Mouse (Mus musculus): ENCODE measurements around the gene Mbnl1. TPM values are rescaled to one million over a fixed set of nuclear protein-coding genes. Genes with fewer than 3 reads are reported as not detected.

The Mbnl1 gene
- polyA plus RNA-seq, 1 experiment from 2014 or later: 33.3 TPM

DNA sequence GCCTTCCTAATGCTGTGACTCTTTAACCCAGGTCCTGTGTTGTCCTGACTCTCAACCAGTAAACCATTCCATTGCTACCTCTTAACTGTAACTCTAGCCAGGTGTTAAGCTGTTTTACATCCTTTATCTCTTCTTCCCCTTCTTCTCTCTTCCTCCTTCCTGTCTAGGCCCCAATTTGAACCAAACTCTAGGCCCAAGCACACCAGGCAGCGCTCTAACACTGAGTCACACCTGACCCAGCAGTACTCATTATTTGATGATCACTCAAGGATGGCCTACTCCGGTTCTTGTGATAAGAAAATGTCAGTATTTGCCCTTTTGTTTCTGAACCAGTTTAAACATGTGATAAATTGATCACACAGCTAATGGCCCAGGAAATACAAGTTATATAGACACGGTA lies 92.6 kb downstream of the Mbnl1 start:
- WGBS: 87% methylated on average over 3 of the region's 3 CpGs
- H3K36me3 ChIP-seq: no peaks in the 10 kb centered on the region
- H3K4me1 ChIP-seq: peaks cover 26% of the 10 kb centered on the region
- H3K27ac ChIP-seq (replicated peaks): no peak overlapping the region
- H3K4me3 ChIP-seq: no peak overlapping the region
- H3K4me2 ChIP-seq (replicated peaks): no peak overlapping the region
- ATAC-seq (ENCODE audit: low FRiP score, low read depth): no peak
- H3K9me3 ChIP-seq: no peaks in the 10 kb centered on the region
- no peak overlapping the region for H3K9ac ChIP-seq (replicated peaks)
- H3K27me3 ChIP-seq: no peaks in the 10 kb centered on the region

DNA sequence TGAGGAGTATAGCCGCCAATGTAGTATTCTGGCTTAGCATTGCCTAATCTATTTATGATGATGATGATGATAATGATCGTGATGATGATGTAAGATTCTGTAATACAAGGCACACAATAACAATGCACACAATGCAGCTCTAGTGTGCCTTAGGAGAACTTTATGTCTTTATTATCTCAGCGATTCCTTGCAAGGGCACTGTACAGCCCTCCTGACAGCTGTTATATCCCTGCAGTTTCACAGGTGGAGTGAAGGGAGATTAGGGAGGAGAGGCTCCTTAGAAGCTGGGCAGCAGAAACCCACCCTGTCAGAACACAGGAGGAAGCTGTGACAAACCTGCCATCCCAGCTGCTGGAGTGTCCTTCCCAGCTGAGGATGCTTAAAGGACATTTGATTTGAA lies 93.3 kb downstream of the Mbnl1 start:
- Histone ChIP-seq H3K4me2 (replicated peaks) (no peak overlapping the region), H3K4me1 (peaks cover 24% of the 10 kb centered on the region), H3K27ac (replicated peaks) (no peak overlapping the region), H3K4me3 (no peak overlapping the region), H3K9me3 (no peaks in the 10 kb centered on the region), H3K9ac (replicated peaks) (no peak overlapping the region), H3K27me3 (no peaks in the 10 kb centered on the region), H3K36me3 (no peaks in the 10 kb centered on the region)
- 91% methylated on average over 3 of the region's 3 CpGs for WGBS
- no peak for ATAC-seq (ENCODE audit: low FRiP score, low read depth)

- WGBS: 62% methylated on average over 1 of the region's 1 CpGs
- no peak overlapping the region for H3K4me3 ChIP-seq
- H3K27me3 ChIP-seq: no peaks in the 10 kb centered on the region
- no peak overlapping the region for H3K9ac ChIP-seq (replicated peaks)
- H3K4me2 ChIP-seq (replicated peaks): no peak overlapping the region
- ATAC-seq (ENCODE audit: low FRiP score, low read depth): 0 out of 2 replicates have a peak, but pooled peaks have one; percentile 20
- H3K27ac ChIP-seq (replicated peaks): no peak overlapping the region
- H3K4me1 ChIP-seq: peaks cover 19% of the 10 kb centered on the region
- no peaks in the 10 kb centered on the region for H3K36me3 ChIP-seq
- no peaks in the 10 kb centered on the region for H3K9me3 ChIP-seq
Measured at GRCm38 (mm10) chr3:60568171-60568684, 95.6 kb downstream of the Mbnl1 start.

DNA sequence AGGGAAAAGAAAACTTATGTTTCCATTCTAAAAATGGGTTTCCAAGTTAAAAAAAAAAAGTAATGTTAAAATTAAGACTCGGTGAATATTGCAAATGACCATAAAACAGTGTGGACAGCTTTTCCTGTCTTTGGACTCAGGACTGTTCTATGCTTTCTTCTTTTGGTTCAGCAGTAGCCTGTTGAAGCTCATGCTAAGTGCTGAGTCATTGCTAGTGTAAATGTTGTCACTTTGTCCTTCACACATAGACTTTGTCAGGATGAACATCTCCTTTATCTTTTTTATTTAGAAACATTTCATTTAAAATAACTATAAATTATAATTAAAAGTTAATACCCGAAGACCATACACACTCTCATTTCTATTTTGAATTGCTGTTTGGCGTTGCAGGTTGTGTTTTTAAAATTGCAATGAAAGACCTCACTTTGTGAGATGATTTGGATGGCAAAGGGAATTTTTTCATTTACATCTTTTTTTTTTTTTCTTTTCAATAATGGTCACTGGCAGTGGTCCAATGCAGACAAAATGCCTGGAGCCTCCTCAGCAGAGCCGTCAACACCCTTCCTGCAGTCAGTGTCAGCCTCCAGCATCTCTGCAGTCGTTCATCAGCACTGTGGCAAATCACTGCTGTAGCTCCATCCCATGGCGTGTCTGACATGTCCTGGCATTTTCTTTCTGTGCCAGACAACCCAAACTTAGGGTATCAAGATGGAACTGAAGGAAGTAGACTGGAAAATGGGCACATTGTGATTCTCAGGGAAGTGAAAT lies 96.4 kb downstream of the Mbnl1 start:
- H3K36me3 ChIP-seq: no peaks in the 10 kb centered on the region
- no peak for ATAC-seq (ENCODE audit: low FRiP score, low read depth)
- peaks cover 12% of the 10 kb centered on the region for H3K4me1 ChIP-seq
- WGBS: 74% methylated on average over 6 of the region's 6 CpGs
- no peak overlapping the region for H3K4me3 ChIP-seq
- no peak overlapping the region for H3K4me2 ChIP-seq (replicated peaks)
- H3K9me3 ChIP-seq: no peaks in the 10 kb centered on the region
- H3K27me3 ChIP-seq: no peaks in the 10 kb centered on the region
- H3K9ac ChIP-seq (replicated peaks): no peak overlapping the region
- no peak overlapping the region for H3K27ac ChIP-seq (replicated peaks)

DNA sequence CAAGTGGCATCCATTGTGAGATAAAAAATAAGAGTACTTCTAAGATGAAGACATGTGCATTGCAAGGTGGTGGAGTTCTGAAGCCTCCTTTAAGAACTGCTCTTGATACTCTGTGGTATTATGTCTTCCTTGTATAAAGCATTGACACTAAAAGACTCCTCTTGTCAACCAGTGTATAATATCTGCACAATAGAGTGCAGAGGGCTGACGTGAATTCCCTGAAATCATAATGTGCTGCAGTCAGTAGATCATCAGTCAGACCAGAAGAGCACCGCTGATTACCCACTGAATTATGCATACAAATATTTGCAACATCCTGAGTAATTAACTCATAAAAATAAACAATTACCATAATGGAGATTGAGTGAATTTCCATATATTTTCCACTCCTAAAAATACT lies 97.2 kb downstream of the Mbnl1 start:
- no peak for ATAC-seq (ENCODE audit: low FRiP score, low read depth)
- H3K27me3 ChIP-seq: no peaks in the 10 kb centered on the region
- 50% methylated on average over 2 of the region's 2 CpGs for WGBS
- no peaks in the 10 kb centered on the region for H3K9me3 ChIP-seq
- H3K4me2 ChIP-seq (replicated peaks): no peak overlapping the region
- H3K4me1 ChIP-seq: peaks cover 8% of the 10 kb centered on the region; the same call in 1 of the 2 replicates
- no peaks in the 10 kb centered on the region for H3K36me3 ChIP-seq
- H3K9ac ChIP-seq (replicated peaks): no peak overlapping the region
- H3K4me3 ChIP-seq: no peak overlapping the region
- H3K27ac ChIP-seq (replicated peaks): no peak overlapping the region

DNA sequence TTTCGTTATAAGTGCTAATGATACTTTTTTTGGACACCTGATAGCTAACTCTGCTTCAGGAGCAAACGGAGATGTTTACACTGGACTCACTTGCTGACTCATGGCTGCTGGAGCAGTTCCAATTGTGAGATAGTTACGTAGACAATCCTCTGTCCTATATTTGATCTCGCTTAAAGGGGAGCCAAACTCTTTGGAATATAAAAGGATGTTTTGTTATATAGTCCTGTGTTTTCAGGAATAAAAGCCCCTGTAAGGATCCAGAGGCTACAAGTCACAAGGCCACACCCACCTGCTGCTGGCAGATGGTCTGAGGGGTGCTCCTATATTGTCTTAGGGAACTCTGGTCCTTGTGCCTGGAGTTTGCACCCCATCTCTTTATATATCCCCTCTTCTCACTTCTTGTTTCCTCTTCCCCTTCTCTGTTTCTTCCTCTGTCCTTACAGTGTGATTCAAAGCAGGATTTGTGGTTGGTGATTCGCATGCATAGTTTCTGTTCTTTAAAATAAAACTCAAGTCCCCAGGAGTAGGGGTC lies 97.9 kb downstream of the Mbnl1 start:
- Histone ChIP-seq H3K9ac (replicated peaks) (no peak overlapping the region), H3K27ac (replicated peaks) (no peak overlapping the region), H3K4me1 (peaks cover 8% of the 10 kb centered on the region; the same call in 1 of the 2 replicates), H3K4me2 (replicated peaks) (no peak overlapping the region), H3K27me3 (no peaks in the 10 kb centered on the region), H3K36me3 (no peaks in the 10 kb centered on the region), H3K4me3 (no peak overlapping the region), H3K9me3 (no peaks in the 10 kb centered on the region)
- 74% methylated on average over 5 of the region's 5 CpGs for WGBS
- ATAC-seq (ENCODE audit: low FRiP score, low read depth): no peak

DNA sequence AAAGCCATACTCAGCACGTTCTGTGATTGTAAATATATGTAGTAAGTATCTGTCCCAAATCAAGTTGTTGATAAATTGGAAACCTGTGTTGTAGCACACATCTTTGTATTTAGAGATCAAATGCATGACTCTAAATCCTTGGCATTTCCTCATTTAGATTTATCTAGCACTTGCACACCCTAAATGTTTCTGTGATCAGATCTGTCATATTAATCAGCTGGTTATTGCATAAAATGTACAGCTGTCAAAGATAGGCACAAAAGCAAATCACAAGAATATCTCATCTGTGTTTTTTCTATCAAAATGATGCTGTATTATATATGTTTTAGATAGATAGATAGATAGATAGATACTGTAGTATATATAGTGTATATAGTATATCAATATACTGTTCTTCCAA lies 98.9 kb downstream of the Mbnl1 start:
- H3K36me3 ChIP-seq: no peaks in the 10 kb centered on the region
- H3K4me2 ChIP-seq (replicated peaks): no peak overlapping the region
- H3K27ac ChIP-seq (replicated peaks): no peak overlapping the region
- H3K9me3 ChIP-seq: no peaks in the 10 kb centered on the region
- H3K27me3 ChIP-seq: no peaks in the 10 kb centered on the region
- no peak for ATAC-seq (ENCODE audit: low FRiP score, low read depth)
- H3K4me1 ChIP-seq: peaks cover 8% of the 10 kb centered on the region; the same call in 1 of the 2 replicates
- no peak overlapping the region for H3K4me3 ChIP-seq
- H3K9ac ChIP-seq (replicated peaks): no peak overlapping the region
- WGBS: 79% methylated on average over 1 of the region's 1 CpGs

GRCm38 (mm10) chr3:60574199-60574598 lies 101.6 kb downstream of the Mbnl1 start:
- H3K36me3 ChIP-seq: no peaks in the 10 kb centered on the region
- 91% methylated on average over 9 of the region's 9 CpGs for WGBS
- H3K9me3 ChIP-seq: no peaks in the 10 kb centered on the region
- ATAC-seq (ENCODE audit: low FRiP score, low read depth): no peak
- no peaks in the 10 kb centered on the region for H3K27me3 ChIP-seq
- no peak overlapping the region for H3K4me2 ChIP-seq (replicated peaks)
- H3K9ac ChIP-seq (replicated peaks): no peak overlapping the region
- peaks cover 6% of the 10 kb centered on the region; the same call in 1 of the 2 replicates for H3K4me1 ChIP-seq
- no peak overlapping the region for H3K27ac ChIP-seq (replicated peaks)
- no peak overlapping the region for H3K4me3 ChIP-seq

DNA sequence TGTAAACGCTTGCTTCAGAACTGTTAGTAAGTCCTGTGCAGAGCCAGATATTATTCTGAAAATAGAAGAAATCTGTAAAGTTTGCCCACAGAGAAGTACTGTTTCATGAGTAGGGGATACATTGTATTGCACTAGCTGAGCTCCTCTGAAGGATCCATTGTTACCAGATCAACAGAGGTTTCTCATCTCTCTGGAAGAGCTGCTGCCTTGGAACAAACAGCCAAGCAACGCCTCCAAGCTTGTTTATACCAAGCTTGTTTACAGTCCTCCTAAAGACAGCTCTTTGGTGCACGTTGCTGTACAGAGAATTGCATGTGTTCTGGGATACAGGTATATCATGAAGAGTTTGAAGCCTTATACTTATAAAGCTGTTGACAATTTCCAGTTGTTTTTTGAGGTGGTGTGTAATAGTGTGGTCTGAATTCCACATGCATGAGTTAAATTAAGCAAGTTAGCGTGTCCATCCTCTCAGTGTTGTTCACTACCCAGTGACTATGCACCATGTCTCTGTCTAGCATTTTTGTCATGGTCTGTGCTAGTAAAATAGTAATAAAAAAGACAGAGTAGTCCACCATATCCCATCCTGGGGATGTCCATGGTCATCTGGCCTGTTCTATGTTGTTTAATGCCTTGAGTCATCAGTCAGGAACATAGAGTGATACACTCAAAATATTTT lies 102.4 kb downstream of the Mbnl1 start:
- no peak overlapping the region for H3K4me3 ChIP-seq
- no peaks in the 10 kb centered on the region for H3K9me3 ChIP-seq
- whole genome bisulfite sequencing: 92% methylated on average over 4 of the region's 4 CpGs
- no peak overlapping the region for H3K27ac ChIP-seq (replicated peaks)
- H3K36me3 ChIP-seq: no peaks in the 10 kb centered on the region
- H3K4me2 ChIP-seq (replicated peaks): no peak overlapping the region
- no peaks in the 10 kb centered on the region for H3K4me1 ChIP-seq
- H3K9ac ChIP-seq (replicated peaks): no peak overlapping the region
- no peak for ATAC-seq (ENCODE audit: low FRiP score, low read depth)
- H3K27me3 ChIP-seq: no peaks in the 10 kb centered on the region

DNA sequence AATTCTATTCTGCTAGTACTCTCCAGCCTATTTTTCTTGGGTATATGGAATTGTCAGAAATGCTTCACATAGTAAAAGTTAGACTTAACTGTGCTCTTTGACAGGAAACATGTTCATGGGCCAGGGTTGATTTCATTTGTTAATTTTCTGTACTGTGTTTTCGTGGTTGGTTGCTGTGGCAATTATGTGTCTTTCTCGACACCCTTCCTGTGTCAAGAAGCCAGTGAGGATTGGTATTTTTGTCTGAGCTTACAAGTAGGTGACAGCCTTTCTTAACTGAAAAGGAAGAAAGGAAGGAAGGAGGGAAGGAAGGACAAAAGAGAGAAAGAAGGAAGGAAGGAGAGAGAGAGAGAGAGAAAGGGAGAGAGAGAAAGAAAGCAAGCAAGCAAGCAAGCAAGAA lies 103.3 kb downstream of the Mbnl1 start:
- Histone ChIP-seq H3K27me3 (no peaks in the 10 kb centered on the region), H3K9ac (replicated peaks) (no peak overlapping the region), H3K27ac (replicated peaks) (no peak overlapping the region), H3K4me2 (replicated peaks) (no peak overlapping the region), H3K9me3 (no peaks in the 10 kb centered on the region), H3K4me1 (no peaks in the 10 kb centered on the region), H3K36me3 (no peaks in the 10 kb centered on the region), H3K4me3 (no peak overlapping the region)
- WGBS: 55% methylated on average over 2 of the region's 2 CpGs
- ATAC-seq (ENCODE audit: low FRiP score, low read depth): no peak

DNA sequence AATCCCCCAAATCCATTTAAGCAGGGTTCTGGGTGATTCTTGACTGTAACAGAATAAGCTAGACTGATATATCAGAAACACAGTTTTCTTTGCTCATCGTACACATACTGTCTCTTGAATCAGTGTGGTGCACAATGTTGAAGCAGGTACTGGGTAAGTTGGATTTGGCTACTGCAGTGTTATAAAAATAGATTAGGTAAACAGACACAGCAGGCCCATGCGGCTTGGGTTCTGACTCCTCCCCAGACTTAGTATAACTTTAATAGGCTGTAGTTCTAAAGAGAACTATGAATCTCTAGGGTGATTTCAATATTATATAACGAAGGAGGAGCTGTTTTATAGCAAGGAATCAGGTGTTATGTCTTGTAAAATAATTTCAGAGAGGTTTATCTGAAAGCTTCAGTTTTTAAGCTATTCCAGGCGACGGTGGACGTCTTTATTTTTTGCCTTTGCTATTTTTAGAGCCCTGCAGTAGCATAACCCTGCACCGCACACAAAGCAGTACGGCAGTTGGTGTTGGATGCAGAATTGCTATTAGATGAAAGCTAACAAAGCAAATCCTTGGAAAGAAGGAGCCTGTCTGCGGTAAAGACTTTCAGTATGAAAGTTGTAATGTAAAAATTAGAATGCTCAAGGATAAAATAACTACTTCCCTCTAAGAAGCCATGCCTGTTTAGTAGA lies 103.9 kb downstream of the Mbnl1 start:
- Histone ChIP-seq H3K27ac (replicated peaks) (no peak overlapping the region), H3K27me3 (no peaks in the 10 kb centered on the region), H3K4me1 (no peaks in the 10 kb centered on the region), H3K4me3 (no peak overlapping the region), H3K9ac (replicated peaks) (no peak overlapping the region), H3K9me3 (no peaks in the 10 kb centered on the region), H3K36me3 (no peaks in the 10 kb centered on the region), H3K4me2 (replicated peaks) (no peak overlapping the region)
- 71% methylated on average over 9 of the region's 9 CpGs for WGBS
- no peak for ATAC-seq (ENCODE audit: low FRiP score, low read depth)

DNA sequence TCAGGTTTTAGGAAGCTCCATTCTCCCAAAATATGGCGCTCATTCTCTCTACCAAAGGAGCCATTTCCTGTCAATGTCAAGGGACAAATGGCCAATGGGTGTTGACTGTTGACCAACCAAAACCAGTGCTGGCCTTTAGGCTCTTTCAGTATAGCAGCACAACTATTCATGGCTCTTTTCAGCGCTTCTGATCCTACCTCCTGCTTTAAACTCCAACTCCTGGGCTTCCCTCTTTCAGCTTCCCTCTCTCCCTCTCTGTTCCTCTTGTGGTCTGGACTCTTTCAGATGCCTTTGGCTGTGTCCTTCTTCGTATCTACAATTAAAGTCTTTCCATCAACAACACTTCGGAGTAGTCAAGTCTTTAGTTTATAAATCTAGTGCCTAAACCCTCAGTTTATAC lies 107.2 kb downstream of the Mbnl1 start:
- Histone ChIP-seq H3K4me2 (replicated peaks) (no peak overlapping the region), H3K4me1 (no peaks in the 10 kb centered on the region), H3K4me3 (no peak overlapping the region), H3K9ac (replicated peaks) (no peak overlapping the region), H3K27me3 (no peaks in the 10 kb centered on the region), H3K9me3 (no peaks in the 10 kb centered on the region), H3K27ac (replicated peaks) (no peak overlapping the region), H3K36me3 (no peaks in the 10 kb centered on the region)
- no peak for ATAC-seq (ENCODE audit: low FRiP score, low read depth)
- 94% methylated on average over 4 of the region's 4 CpGs for WGBS
